Mouse (Mus musculus) layer of hippocampus, adult 8-10 months (tissue): ENCODE measurements at regions not wholly inside any gene's neighbourhood (a gene's known extent, or its start where the extent isn't known, plus 50 kb on each side); places are given as distances from the start of the nearest gene placed in this dataset.

ENCODE experiments used
- microRNA-seq, 2 experiments: library from miRNA; unstranded; fragments of <30 nt; microRNA quantifications; one replicate each; pipeline ENCODE4 v1.2.0; 2022

Small RNA genes lying in the stretch of these regions (microRNA-seq; reads per million reads assigned to microRNA genes)
- 0 reads per million in 2 experiments for gene Gm22406
- 0 reads per million in 2 experiments for gene Mir6390
